ENCODE assay signal across 15 mouse cellular contexts in the genomic region with DNA sequence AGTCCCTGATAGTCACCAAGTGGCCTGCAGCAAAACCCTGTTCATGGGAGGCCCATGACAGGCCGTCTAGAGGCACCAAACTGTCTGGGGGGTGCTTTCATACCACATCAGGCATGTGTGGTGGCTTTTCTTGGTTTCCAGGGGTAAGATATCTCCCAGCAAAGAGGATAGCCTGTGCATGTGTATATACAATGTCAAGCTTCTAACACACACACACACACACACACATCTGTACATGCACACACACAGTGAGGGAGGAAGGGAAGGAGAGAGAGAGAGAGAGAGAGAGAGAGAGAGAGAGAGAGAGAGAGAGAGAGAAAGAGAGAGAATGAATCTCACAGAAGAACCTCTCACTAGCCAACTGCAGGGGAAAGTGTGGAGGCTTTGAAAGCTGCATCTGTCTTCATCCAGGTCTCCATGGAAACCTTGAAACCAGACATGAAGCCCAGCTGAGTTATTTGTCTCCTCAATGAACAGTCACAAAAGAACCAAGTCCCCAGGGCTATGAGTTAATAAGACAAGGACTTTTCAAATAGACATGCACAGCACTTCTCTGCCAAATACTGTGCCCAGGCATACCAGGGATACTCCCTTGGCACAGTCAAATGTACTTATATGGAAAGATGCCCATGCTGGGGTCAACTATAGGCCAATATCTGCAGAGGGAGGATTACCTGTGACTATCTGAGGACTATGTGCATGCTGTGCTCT. TPM values are rescaled to one million over a fixed set of nuclear protein-coding genes. Genes with fewer than 3 reads are reported as not detected.
DNase-seq lines count a peak whose midpoint lies in the region; ATAC-seq and TF ChIP-seq lines count a peak whose summit lies in the region.
"Had no signal": no experiment of that assay in that cellular context is flagged by ENCODE, and none has a peak within 500 bp of the region (broad histone marks: within the 10 kb centered on the region; RNA-seq: fewer than 3 reads in every experiment).

No protein-coding gene starts in this region.

- no peak overlapping the region for H3K4me2 ChIP-seq in hindbrain, embryonic 11.5 days (replicated peaks; ENCODE audit: low read depth, low read length)
- H3K4me2 ChIP-seq in midbrain, embryonic 16.5 days (ENCODE audit: low read length): no peak overlapping the region
- H3K4me2 ChIP-seq: embryonic facial prominence, embryonic 13.5 days had no signal

- no peaks in the 10 kb centered on the region for H3K27me3 ChIP-seq in hindbrain, embryonic 11.5 days (ENCODE audit: control insufficient read depth, insufficient read depth, low read length)
- no peaks in the 10 kb centered on the region for H3K27me3 ChIP-seq in midbrain, embryonic 16.5 days (ENCODE audit: control insufficient read depth, insufficient read depth, low read depth, low read length)
- H3K27me3 ChIP-seq: embryonic facial prominence, embryonic 13.5 days had no signal

- peak overlapping the region; percentile 72 for H3K27ac ChIP-seq in layer of hippocampus, adult 2 months
- 0 out of 2 replicates have a peak overlapping the region, but pooled peaks have one; percentile 5 for H3K27ac ChIP-seq in hindbrain, embryonic 11.5 days (ENCODE audit: low read depth, low read length)
- H3K27ac ChIP-seq in midbrain, embryonic 16.5 days (ENCODE audit: low read length): peak overlapping the region; percentile 50
- H3K27ac ChIP-seq: embryonic facial prominence, embryonic 13.5 days had no signal

- no peaks in the 10 kb centered on the region for H3K9me3 ChIP-seq in hindbrain, embryonic 11.5 days (ENCODE audit: control insufficient read depth, low read length)
- no peaks in the 10 kb centered on the region for H3K9me3 ChIP-seq in midbrain, embryonic 16.5 days (replicated peaks; ENCODE audit: control insufficient read depth, low read length, poor library complexity, severe bottlenecking)
- H3K9me3 ChIP-seq: embryonic facial prominence, embryonic 13.5 days had no signal

- H3K4me3 ChIP-seq in layer of hippocampus, adult 2 months: no peak overlapping the region
- H3K4me3 ChIP-seq in hindbrain, embryonic 11.5 days (ENCODE audit: low read depth, low read length): no peak overlapping the region
- no peak overlapping the region for H3K4me3 ChIP-seq in midbrain, embryonic 16.5 days (ENCODE audit: low read depth, low read length)
- H3K4me3 ChIP-seq: embryonic facial prominence, embryonic 13.5 days had no signal

- DNase-seq in layer of hippocampus, adult 2 months (ENCODE audit: low spot score in 2 of 2): peak; percentile 23 to 59
- DNase-seq in layer of hippocampus, postnatal 10 days (ENCODE audit: low spot score in 2 of 2): no peak
- peak; percentile 41 for DNase-seq in embryo, embryonic 11 days
- peak; percentile 56 for DNase-seq in hindbrain, embryonic 11.5 days (ENCODE audit: low spot score)
- no peak for DNase-seq in gastrocnemius, postnatal 10 days
- DNase-seq in lung, postnatal 25 days (ENCODE audit: low spot score): no peak
- no peak for DNase-seq in kidney, adult 18-20 months
- DNase-seq: gastrocnemius, postnatal 36 days; heart, postnatal 14 days had no signal

- no peak overlapping the region for H3K9ac ChIP-seq in hindbrain, embryonic 11.5 days (ENCODE audit: low read depth, low read length)
- no peak overlapping the region for H3K9ac ChIP-seq in midbrain, embryonic 16.5 days (ENCODE audit: low read depth, low read length)
- H3K9ac ChIP-seq: embryonic facial prominence, embryonic 13.5 days had no signal

- no peak for TF ChIP-seq CTCF in layer of hippocampus, adult 2 months (conservative IDR thresholded peaks at IDR 0.05)

- ATAC-seq in hindbrain, embryonic 11.5 days (ENCODE audit: low FRiP score): peak; percentile 65
- peak; percentile 86 for ATAC-seq in midbrain, embryonic 16.5 days
- ATAC-seq: CD4-positive, CD25-positive, alpha-beta regulatory T cell, adult 4 months had no signal

- 29% methylated on average over 1 of the region's 1 CpGs for WGBS in hindbrain, embryonic 11.5 days
- WGBS in midbrain, embryonic 16.5 days: 24% methylated on average over 1 of the region's 1 CpGs

- no peaks in the 10 kb centered on the region for H3K36me3 ChIP-seq in hindbrain, embryonic 11.5 days (ENCODE audit: control insufficient read depth, insufficient read depth, low read length)
- no peaks in the 10 kb centered on the region for H3K36me3 ChIP-seq in midbrain, embryonic 16.5 days (ENCODE audit: control insufficient read depth, insufficient read depth, low read length)
- H3K36me3 ChIP-seq: embryonic facial prominence, embryonic 13.5 days had no signal

- 0 out of 2 replicates have a peak, but pooled peaks cover 6% of the 10 kb centered on the region for H3K4me1 ChIP-seq in hindbrain, embryonic 11.5 days (replicated peaks; ENCODE audit: control insufficient read depth, insufficient read depth, low read length)
- H3K4me1 ChIP-seq in midbrain, embryonic 16.5 days (ENCODE audit: control insufficient read depth, insufficient read depth, low read length): peaks cover 10% of the 10 kb centered on the region

RNA-seq across cellular contexts. Expression of gene Gpr26, which starts 46.9 kb away (rescaled TPM):
- 10 to 100 TPM; 54.8 to 55.8 TPM for total RNA-seq in layer of hippocampus, adult 2 months (2021)
- 10 to 100 TPM; 65.6 to 67.1 TPM for total RNA-seq in layer of hippocampus, postnatal 10 days (2021)
- 0.10 and 0.14 TPM in 2 replicates for polyA plus RNA-seq in hindbrain, embryonic 11.5 days (2014; fragmentation: Nextera tagmentation; extraction: Ambion mirVana)
- polyA plus RNA-seq in midbrain, embryonic 16.5 days (2015; fragmentation: Nextera tagmentation; extraction: Ambion mirVana): 3.0 and 3.4 TPM in 2 replicates
- total RNA-seq in gastrocnemius, postnatal 10 days (2021): under 1 TPM; 0.07 to 0.14 TPM
- total RNA-seq: gastrocnemius, postnatal 36 days; heart, postnatal 14 days had no signal
- polyA plus RNA-seq: CD4-positive, CD25-positive, alpha-beta regulatory T cell, adult 4 months; liver, embryonic 16.5 days; small intestine, adult 2 months; thymus, postnatal 0 days had no signal

Comparison
In these comparisons a context has a peak if more than half of its experiments do, and no peak if none do; other contexts are left out.
1. DNase-seq: peak in layer of hippocampus, adult 2 months (2 of 2), embryo, embryonic 11 days (single experiment) and hindbrain, embryonic 11.5 days (single experiment); none in layer of hippocampus, postnatal 10 days (0 of 2), gastrocnemius, postnatal 10 days (single experiment), lung, postnatal 25 days (single experiment) and kidney, adult 18-20 months (single experiment).
2. H3K27ac ChIP-seq: peak in every context shown above with its lines; median percentile 72 in layer of hippocampus, adult 2 months; 50 in midbrain, embryonic 16.5 days; 5 in hindbrain, embryonic 11.5 days.
3. RNA of gene Gpr26, which starts 46.9 kb away (total RNA-seq): 65.6 to 67.1 TPM in layer of hippocampus, postnatal 10 days and 54.8 to 55.8 TPM in layer of hippocampus, adult 2 months; 0.07 to 0.14 TPM in gastrocnemius, postnatal 10 days; every median in the first group is over 10 times any median in the second.